Mouse (Mus musculus) C2C12 (cell line): ENCODE results near the gene Dpf3. TPM values are rescaled to one million over a fixed set of nuclear protein-coding genes. Genes with fewer than 3 reads are reported as not detected.

Source experiments
- H3K27me3 ChIP-seq: one replicate; pipeline ENCODE4 v1.6.1; 2011; ENCODE audit not compliant: control insufficient read depth, insufficient read depth, insufficient read length
- H3K36me3 ChIP-seq: one replicate; pipeline ENCODE4 v1.6.1; 2011; ENCODE audit not compliant: control insufficient read depth, insufficient read depth
- H3K4me3 ChIP-seq: one replicate; pipeline ENCODE4 v1.5.1; 2011; ENCODE audit warnings: mild to moderate bottlenecking, control low read depth; ENCODE audit not compliant: poor library complexity, insufficient read depth, severe bottlenecking
- H3K79me2 ChIP-seq: one replicate; pipeline ENCODE4 v1.6.1; 2011; ENCODE audit not compliant: control insufficient read depth, insufficient read depth
- H3K79me3 ChIP-seq: one replicate; pipeline ENCODE4 v1.6.1; 2011; ENCODE audit warnings: low read depth, control low read depth
- H3ac ChIP-seq: one replicate; pipeline ENCODE3; 2011; ENCODE audit warnings: low read depth; ENCODE audit not compliant: control insufficient read depth, insufficient read length
- CEBPB ChIP-seq: IDR thresholded peaks from one replicate; pipeline ENCODE4 v1.6.1; 2011; ENCODE audit warnings: low read depth, mild to moderate bottlenecking, control low read depth, moderate library complexity
- CTCF ChIP-seq: IDR thresholded peaks from one replicate; pipeline ENCODE4 v1.5.1; 2011; ENCODE audit not compliant: control insufficient read depth, insufficient read depth, insufficient read length
- FOSL1 ChIP-seq: IDR thresholded peaks from one replicate; pipeline ENCODE4 v1.8.0; 2011; ENCODE audit warnings: mild to moderate bottlenecking, low read length; ENCODE audit not compliant: poor library complexity, insufficient read depth, severe bottlenecking
- MAX ChIP-seq: IDR thresholded peaks from one replicate; pipeline ENCODE4 v1.6.1; 2011; ENCODE audit warnings: mild to moderate bottlenecking, control low read depth
- MYOD1 ChIP-seq: IDR thresholded peaks from one replicate; pipeline ENCODE4 v1.6.1; 2011; ENCODE audit warnings: low read depth; ENCODE audit not compliant: control insufficient read depth, insufficient read length
- MYOG ChIP-seq: IDR thresholded peaks from one replicate; pipeline ENCODE4 v1.6.1; 2011; ENCODE audit not compliant: control insufficient read depth, insufficient read length; ENCODE audit errors: extremely low read depth
- USF1 ChIP-seq: IDR thresholded peaks from one replicate; pipeline ENCODE4 v1.6.1; 2011; ENCODE audit warnings: low read depth, mild to moderate bottlenecking, control low read depth, moderate library complexity
- polyA plus RNA-seq: library from polyadenylated mRNA; unstranded; fragments of >200 nt; fragmentation: generic; extraction: Trizol; gene quantifications from one replicate; pipeline ENCODE4 v1.2.1, GENCODE M21; 2012; ENCODE audit warnings: missing spikeins

The Dpf3 gene
- polyA plus RNA-seq, 1 experiment, result 0.25 TPM

DNA sequence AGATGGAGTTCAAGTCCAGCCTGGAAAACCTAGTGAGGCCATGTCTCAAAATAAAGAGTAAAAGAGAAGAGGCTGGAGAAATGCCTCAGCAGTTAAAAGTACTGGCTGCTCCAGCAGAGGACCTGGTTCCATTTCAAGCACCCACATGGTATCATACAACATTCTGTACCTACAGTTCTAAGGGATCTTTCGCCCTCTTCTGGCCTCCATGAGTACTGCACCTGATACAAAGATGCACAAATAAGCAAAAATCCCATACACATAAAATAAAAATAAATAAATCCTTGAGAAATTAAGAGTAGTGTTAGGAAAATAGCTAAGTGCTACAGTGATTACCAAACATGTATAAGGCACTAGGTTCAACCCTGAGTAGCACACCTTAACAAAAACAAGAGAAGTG is 4.1 kb upstream of the Dpf3 start:
- Histone ChIP-seq H3K79me3 (no peaks in the 10 kb centered on the region), H3K4me3 (no peak overlapping the region), H3K79me2 (no peaks in the 10 kb centered on the region), H3K27me3 (peaks cover 7% of the 10 kb centered on the region), H3K36me3 (no peaks in the 10 kb centered on the region), H3ac (no peak overlapping the region)
- TF ChIP-seq CEBPB (no peak), MYOD1 (no peak), CTCF (no peak), FOSL1 (no peak), MYOG (no peak)

DNA sequence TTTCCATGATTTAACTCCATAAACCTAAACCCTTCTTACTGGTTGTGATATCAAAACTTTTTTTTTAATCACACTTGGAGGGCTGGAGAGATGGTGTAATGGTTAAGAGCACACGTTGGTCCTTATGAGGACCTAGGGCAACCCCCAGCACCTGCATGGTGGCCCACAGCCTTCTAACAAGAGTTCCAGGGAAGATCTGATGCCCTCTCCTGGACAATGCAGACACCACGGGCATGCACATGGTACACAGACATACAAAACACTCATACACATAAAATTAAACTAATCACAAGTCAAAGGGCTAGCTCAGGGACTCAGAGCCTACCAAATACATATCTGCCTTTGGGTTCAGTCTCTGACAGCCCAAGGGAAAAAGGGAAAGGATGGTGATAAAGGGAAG is 2.2 kb upstream of the Dpf3 start:
- Histone ChIP-seq H3K36me3 (no peaks in the 10 kb centered on the region), H3K79me3 (no peaks in the 10 kb centered on the region), H3ac (no peak overlapping the region), H3K27me3 (peaks cover 24% of the 10 kb centered on the region), H3K4me3 (no peak overlapping the region), H3K79me2 (no peaks in the 10 kb centered on the region)
- TF ChIP-seq MYOG, result no peak
- no peak for TF ChIP-seq CTCF
- no peak for TF ChIP-seq USF1
- no peak for TF ChIP-seq MAX
- TF ChIP-seq FOSL1, result no peak
- no peak for TF ChIP-seq MYOD1
- TF ChIP-seq CEBPB, result no peak

DNA sequence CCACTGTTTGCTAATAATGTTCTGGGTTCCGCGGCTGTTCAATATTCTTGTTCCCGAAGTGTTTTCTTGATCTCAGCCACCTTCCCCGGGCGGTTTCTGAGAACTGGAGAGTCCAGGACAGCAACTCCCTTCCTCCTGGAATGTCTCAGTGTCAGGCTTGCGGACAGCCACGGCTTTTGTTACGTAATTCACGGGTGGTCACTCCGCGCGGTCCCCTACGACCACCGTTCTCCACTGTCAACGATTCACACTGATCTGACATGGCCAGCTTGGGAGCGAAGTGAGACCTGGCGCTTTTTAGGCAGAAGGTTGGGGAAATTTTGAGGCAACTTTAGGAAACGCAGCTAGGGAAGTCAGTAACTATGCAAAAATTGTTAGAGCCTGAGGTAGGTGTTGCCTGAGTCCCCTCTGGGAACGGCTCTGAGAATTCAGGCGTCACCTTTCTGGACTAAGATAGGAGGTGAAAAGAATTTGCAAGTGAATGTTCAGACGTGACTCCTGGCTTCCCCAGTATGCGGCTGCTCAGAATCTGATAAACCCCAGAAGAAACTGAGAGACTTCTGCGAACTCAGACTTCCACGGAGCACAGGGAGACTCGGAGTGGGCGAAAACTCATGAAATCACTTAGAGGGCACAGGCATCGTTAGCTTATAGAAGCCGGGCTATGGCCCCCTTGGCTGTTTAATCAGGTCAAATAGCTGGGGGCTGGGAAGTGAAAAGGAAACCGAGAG is 860 bp upstream of the Dpf3 start:
- H3K27me3 ChIP-seq, result peaks cover 28% of the 10 kb centered on the region

DNA sequence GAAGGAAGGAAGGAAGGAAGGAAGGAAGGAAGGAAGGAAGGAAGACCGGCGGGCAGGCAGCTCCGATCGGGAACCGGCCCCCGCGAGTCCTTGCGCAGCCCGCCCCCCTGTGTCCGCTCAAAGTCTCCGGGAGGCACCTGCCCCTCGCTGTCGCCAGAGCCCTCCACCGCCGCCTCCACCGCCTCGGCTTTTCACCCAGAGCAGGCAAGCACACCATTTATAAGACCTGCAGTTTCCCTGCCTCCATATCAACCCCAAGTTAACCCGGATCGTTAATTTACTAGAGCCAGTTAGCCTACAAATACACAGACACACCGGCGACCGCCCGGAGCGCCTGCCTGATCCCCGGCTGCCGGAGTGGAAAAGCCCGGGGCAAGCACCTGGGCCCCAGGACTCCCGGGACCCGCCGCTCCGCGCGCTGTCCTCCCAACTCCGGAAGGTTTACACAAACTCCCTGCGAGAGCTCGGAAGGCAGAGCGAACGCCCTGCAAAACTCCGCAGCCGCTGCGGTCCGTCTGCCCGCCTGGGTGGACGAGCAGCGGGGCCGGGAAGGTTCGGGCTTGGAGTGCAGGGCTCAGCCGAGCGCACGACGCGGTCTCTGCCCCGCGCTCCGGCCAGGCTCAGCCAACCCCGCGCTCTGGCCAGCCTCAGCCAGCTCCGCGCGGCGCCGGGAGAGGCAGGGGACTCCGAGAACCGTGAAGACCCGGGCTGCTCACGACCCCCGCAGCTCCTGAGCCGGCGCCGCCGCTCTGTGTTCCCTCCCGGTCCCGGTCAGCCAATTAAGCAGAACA is 650 bp downstream of the Dpf3 start:
- Histone ChIP-seq H3K27me3 (peaks cover 28% of the 10 kb centered on the region), H3K36me3 (no peaks in the 10 kb centered on the region), H3K79me2 (no peaks in the 10 kb centered on the region), H3ac (peak overlapping the region; percentile 36), H3K79me3 (no peaks in the 10 kb centered on the region), H3K4me3 (peak overlapping the region; percentile 41)
- no peak for TF ChIP-seq CEBPB
- no peak for TF ChIP-seq MYOG
- no peak for TF ChIP-seq FOSL1
- TF ChIP-seq CTCF, result no peak
- no peak for TF ChIP-seq MYOD1
- no peak for TF ChIP-seq USF1
- TF ChIP-seq MAX, result no peak

More for the DNA sequence above, 860 bp upstream of the Dpf3 start:
- H3K36me3 ChIP-seq, result no peaks in the 10 kb centered on the region
- no peak overlapping the region for H3K4me3 ChIP-seq
- no peaks in the 10 kb centered on the region for H3K79me2 ChIP-seq
- no peak for TF ChIP-seq MYOG
- no peak for TF ChIP-seq USF1
- TF ChIP-seq MYOD1, result no peak
- TF ChIP-seq CEBPB, result no peak
- TF ChIP-seq FOSL1, result no peak
- TF ChIP-seq MAX, result no peak
- TF ChIP-seq CTCF, result no peak
- peak overlapping the region; percentile 70 for H3ac ChIP-seq
- no peaks in the 10 kb centered on the region for H3K79me3 ChIP-seq

DNA sequence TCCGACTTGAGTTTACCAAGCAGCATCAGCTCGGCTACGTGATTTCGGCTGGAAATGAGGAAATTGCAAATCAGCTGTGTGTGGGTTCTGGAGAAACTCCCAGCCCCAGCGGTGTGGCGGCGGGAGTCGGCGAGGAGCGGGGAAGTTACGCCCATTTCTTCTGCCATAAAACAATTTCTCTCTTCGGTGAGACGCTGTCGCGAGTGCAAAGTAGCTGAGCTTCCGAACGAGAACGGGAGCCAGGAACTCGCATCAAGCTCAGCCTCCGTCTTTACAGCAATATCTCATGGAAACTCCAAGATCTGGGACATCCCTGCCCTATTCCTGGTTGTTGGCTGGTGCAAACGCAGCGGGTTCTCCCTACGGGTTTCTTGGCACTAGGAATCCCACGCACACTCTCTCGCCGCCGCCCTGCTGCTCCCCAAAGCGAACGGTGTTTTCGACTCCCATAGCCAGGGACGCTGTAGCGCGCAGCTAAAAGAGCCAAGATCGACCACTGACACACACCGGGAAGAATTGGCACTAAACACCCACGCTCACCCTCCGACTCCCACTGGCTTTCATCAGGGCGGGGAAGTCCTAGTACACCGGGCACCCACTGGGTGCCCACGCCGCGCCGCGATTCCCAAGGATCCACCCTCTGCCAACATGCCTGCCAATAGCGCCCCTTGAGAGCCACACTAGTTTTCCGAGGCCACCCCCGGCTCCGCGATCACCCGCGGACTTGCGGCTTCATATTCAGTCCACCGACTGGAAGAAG is 1.4 kb downstream of the Dpf3 start:
- Histone ChIP-seq H3K36me3 (no peaks in the 10 kb centered on the region), H3K4me3 (no peak overlapping the region), H3K79me3 (no peaks in the 10 kb centered on the region), H3K79me2 (no peaks in the 10 kb centered on the region), H3ac (no peak overlapping the region), H3K27me3 (peaks cover 28% of the 10 kb centered on the region)
- TF ChIP-seq MYOD1 (no peak), MYOG (no peak), MAX (no peak), FOSL1 (no peak), CEBPB (no peak), USF1 (no peak), CTCF (no peak)
